Mouse (Mus musculus) stomach, embryonic 14.5 days (tissue): ENCODE measurements around the gene Gm20388. TPM values are rescaled to one million over a fixed set of nuclear protein-coding genes. Genes with fewer than 3 reads are reported as not detected.
A peak's percentile ranks its signal among the peaks of the same experiment; 100 is the strongest.

Source experiments
- ATAC-seq: fragments of 200-750 bp; cut with Nextera tagmentation; 2 replicates; pipeline ENCODE4 v1.8.0; 2017; ENCODE audit warnings: low read depth, moderate TSS enrichment; ENCODE audit not compliant: insufficient number of reproducible peaks, insufficient read depth, low FRiP score
- H3K27ac ChIP-seq: fragments of 300-500 bp; sonication (generic); 2 replicates; pipeline ENCODE4 v1.5.1; 2014; ENCODE audit warnings: mild to moderate bottlenecking, low read length, moderate library complexity, mixed read lengths
- H3K27me3 ChIP-seq: fragments of 300-500 bp; sonication (generic); 2 replicates; pipeline ENCODE4 v1.6.1; 2014; ENCODE audit warnings: low read length, control low read depth, mixed read lengths; ENCODE audit not compliant: control insufficient read depth, insufficient read depth
- H3K36me3 ChIP-seq: fragments of 300-500 bp; sonication (generic); 2 replicates; pipeline ENCODE4 v1.6.1; 2014; ENCODE audit warnings: mild to moderate bottlenecking, control low read depth, low read length, moderate library complexity, mixed read lengths; ENCODE audit not compliant: control insufficient read depth, insufficient read depth
- H3K4me1 ChIP-seq: fragments of 300-500 bp; sonication (generic); 2 replicates; pipeline ENCODE4 v1.6.1; 2014; ENCODE audit warnings: low read length, control low read depth, mixed read lengths; ENCODE audit not compliant: control insufficient read depth, insufficient read depth
- H3K4me2 ChIP-seq: fragments of 300-500 bp; sonication (generic); replicated peaks from 2 replicates; pipeline ENCODE4 v1.6.1; 2014; ENCODE audit warnings: low read depth, low read length, control low read depth
- H3K4me3 ChIP-seq: fragments of 300-500 bp; sonication (generic); 2 replicates; pipeline ENCODE4 v1.5.1; 2014; ENCODE audit warnings: low read depth, low read length, control low read depth
- H3K9ac ChIP-seq: fragments of 300-500 bp; sonication (generic); replicated peaks from 2 replicates; pipeline ENCODE4 v1.6.1; 2014; ENCODE audit warnings: low read depth, mild to moderate bottlenecking, control low read depth, low read length, moderate library complexity, mixed read lengths
- H3K9me3 ChIP-seq: fragments of 300-500 bp; sonication (generic); 2 replicates; pipeline ENCODE4 v1.6.1; 2016; ENCODE audit warnings: low read depth, low read length, control low read depth; ENCODE audit not compliant: control insufficient read depth
- WGBS: fragments of 180-500 bp; shearing (Covaris S2); extraction: QIAGEN DNeasy Blood & Tissue Kit; methylation state at CpG from one replicate; pipeline ENCODE4 v1.1.7; 2014; 5-methylcytosine and 5-hydroxymethylcytosine counted together
- polyA plus RNA-seq: library from polyadenylated mRNA; unstranded; fragments of >200 nt; fragmentation: Nextera tagmentation; extraction: Ambion mirVana; gene quantifications from 2 replicates; pipeline ENCODE4 v1.2.1, GENCODE M21; 2014

The Gm20388 gene
- polyA plus RNA-seq, 1 experiment from 2014 or later = 11.4 TPM

- WGBS = 1% methylated on average over 74 of the region's 75 CpGs
- H3K9me3 ChIP-seq = no peaks in the 10 kb centered on the region
- peak; percentile 91 for ATAC-seq
- no peaks in the 10 kb centered on the region for H3K27me3 ChIP-seq
- peak within 1 kb of the TSS; percentile 71 for H3K27ac ChIP-seq
- peaks cover 8% of the 10 kb centered on the region; the same call in 1 of the 2 replicates for H3K4me1 ChIP-seq
- peak within 1 kb of the TSS; percentile 85 for H3K9ac ChIP-seq
- peak within 1 kb of the TSS; percentile 88 for H3K4me2 ChIP-seq
- peaks cover 24% of the 10 kb centered on the region for H3K36me3 ChIP-seq
- H3K4me3 ChIP-seq = peak within 1 kb of the TSS; percentile 90
Measured at GRCm38 (mm10) chr8:121107668-121108656, 1197.3 kb downstream of the Gm20388 start, which contains the start of gene Mthfsd. Mthfsd (minus strand) TSS chr8:121108392.

- H3K4me1 ChIP-seq = peaks cover 8% of the 10 kb centered on the region; the same call in 1 of the 2 replicates
- H3K4me3 ChIP-seq = peak overlapping the region; percentile 90
- H3K9me3 ChIP-seq = no peaks in the 10 kb centered on the region
- H3K27me3 ChIP-seq = 0 out of 2 replicates have a peak, but pooled peaks cover 3% of the 10 kb centered on the region
- peaks cover 17% of the 10 kb centered on the region; the same call in 1 of the 2 replicates for H3K36me3 ChIP-seq
- ATAC-seq = no peak
- no peak overlapping the region for H3K27ac ChIP-seq
- peak overlapping the region; percentile 85; the same call in 1 of the 2 replicates for H3K9ac ChIP-seq
- peak overlapping the region; percentile 88 for H3K4me2 ChIP-seq
- WGBS = 18% methylated on average over 5 of the region's 5 CpGs
Measured at GRCm38 (mm10) chr8:121108657-121109056, 1198.0 kb downstream of the Gm20388 start.

DNA sequence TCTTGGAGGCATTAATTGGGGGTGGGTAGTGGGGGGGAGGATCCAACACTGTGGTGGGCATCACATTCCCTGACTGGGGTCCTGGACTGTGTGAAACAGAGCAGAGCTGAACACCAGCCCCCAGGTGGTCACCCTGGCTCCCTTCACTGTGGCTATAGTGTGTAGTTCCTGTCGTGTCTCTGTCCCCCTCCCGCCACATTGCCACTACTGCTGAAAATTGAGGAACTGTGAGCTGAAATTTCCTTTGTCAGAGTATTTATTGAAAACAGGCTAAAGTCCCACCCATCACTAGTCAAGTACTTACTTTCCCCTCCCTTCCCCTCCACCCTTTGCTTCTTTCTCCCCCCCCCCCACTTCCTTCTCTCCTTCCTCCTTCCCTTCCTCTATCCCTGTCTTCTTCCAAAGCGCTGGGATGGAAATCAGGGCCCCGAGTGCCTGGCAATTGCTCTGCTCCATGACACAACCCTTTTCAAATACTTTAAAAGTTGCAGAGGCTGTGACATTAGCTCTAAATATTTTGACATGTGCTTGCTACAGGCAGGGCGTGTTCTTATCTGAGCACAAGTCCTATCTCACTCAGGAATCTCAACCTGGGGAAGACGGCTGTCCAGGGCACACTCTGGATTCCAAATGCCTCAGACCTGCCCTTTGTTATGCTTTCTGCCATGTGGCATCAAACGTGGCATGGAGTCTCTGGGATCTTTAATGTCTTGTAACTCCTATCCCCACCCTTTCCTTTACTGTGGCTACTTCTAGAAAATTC lies 1200.7 kb downstream of the Gm20388 start:
- WGBS = 38% methylated on average over 7 of the region's 7 CpGs
- Histone ChIP-seq H3K9me3 (no peaks in the 10 kb centered on the region), H3K36me3 (peaks cover 2% of the 10 kb centered on the region; the same call in 1 of the 2 replicates)

GRCm38 (mm10) chr8:121113261-121113660 lies 1202.6 kb downstream of the Gm20388 start:
- Histone ChIP-seq H3K4me1 (peaks cover 15% of the 10 kb centered on the region), H3K27me3 (peaks cover 36% of the 10 kb centered on the region), H3K9ac (no peak overlapping the region), H3K9me3 (no peaks in the 10 kb centered on the region), H3K36me3 (no peaks in the 10 kb centered on the region), H3K4me2 (peak overlapping the region; percentile 17; the same call in 1 of the 2 replicates), H3K27ac (no peak overlapping the region), H3K4me3 (no peak overlapping the region)
- 1% methylated on average over 21 of the region's 21 CpGs for WGBS
- ATAC-seq = peak; percentile 44; the same call in 1 of the 2 replicates

More for the DNA sequence above, 1200.7 kb downstream of the Gm20388 start:
- Histone ChIP-seq H3K27me3 (peaks cover 17% of the 10 kb centered on the region), H3K4me2 (no peak overlapping the region), H3K9ac (no peak overlapping the region), H3K27ac (no peak overlapping the region), H3K4me1 (peaks cover 8% of the 10 kb centered on the region; the same call in 1 of the 2 replicates), H3K4me3 (no peak overlapping the region)
- ATAC-seq = no peak

- no peak overlapping the region for H3K4me3 ChIP-seq
- peaks cover 48% of the 10 kb centered on the region for H3K27me3 ChIP-seq
- WGBS = 2% methylated on average over 25 of the region's 25 CpGs
- H3K9ac ChIP-seq = no peak overlapping the region
- no peak overlapping the region for H3K27ac ChIP-seq
- no peaks in the 10 kb centered on the region for H3K9me3 ChIP-seq
- no peak for ATAC-seq
- no peak overlapping the region for H3K4me2 ChIP-seq
- H3K4me1 ChIP-seq = peaks cover 15% of the 10 kb centered on the region
- no peaks in the 10 kb centered on the region for H3K36me3 ChIP-seq
Measured at GRCm38 (mm10) chr8:121115136-121115535, 1204.5 kb downstream of the Gm20388 start.

GRCm38 (mm10) chr8:121115948-121116347 lies 1205.3 kb downstream of the Gm20388 start, which contains the start of gene Foxc2:
Foxc2 (plus strand) TSS chr8:121116171.
- no peak within 1 kb of the TSS for H3K9ac ChIP-seq
- H3K9me3 ChIP-seq = no peaks in the 10 kb centered on the region
- H3K27ac ChIP-seq = 0 out of 2 replicates have a peak within 1 kb of the TSS, but pooled peaks have one; percentile 4
- ATAC-seq = 0 out of 2 replicates have a peak, but pooled peaks have one; percentile 60
- peaks cover 15% of the 10 kb centered on the region for H3K4me1 ChIP-seq
- peak within 1 kb of the TSS; percentile 43 for H3K4me3 ChIP-seq
- WGBS = under 1% methylated on average over 25 of the region's 25 CpGs
- H3K4me2 ChIP-seq = peak within 1 kb of the TSS; percentile 84
- no peaks in the 10 kb centered on the region for H3K36me3 ChIP-seq
- peaks cover 55% of the 10 kb centered on the region for H3K27me3 ChIP-seq

GRCm38 (mm10) chr8:121116591-121117185 lies 1206.0 kb downstream of the Gm20388 start:
- under 1% methylated on average over 55 of the region's 55 CpGs for WGBS
- H3K9me3 ChIP-seq = no peaks in the 10 kb centered on the region
- H3K4me2 ChIP-seq = peak overlapping the region; percentile 84
- H3K36me3 ChIP-seq = no peaks in the 10 kb centered on the region
- H3K4me3 ChIP-seq = peak overlapping the region; percentile 43
- H3K27ac ChIP-seq = no peak overlapping the region
- H3K9ac ChIP-seq = no peak overlapping the region
- peaks cover 15% of the 10 kb centered on the region for H3K4me1 ChIP-seq
- peaks cover 61% of the 10 kb centered on the region for H3K27me3 ChIP-seq
- ATAC-seq = 0 out of 2 replicates have a peak, but pooled peaks have one; percentile 28
